Mouse (Mus musculus): ENCODE data around the gene Thsd7a.

DNA sequence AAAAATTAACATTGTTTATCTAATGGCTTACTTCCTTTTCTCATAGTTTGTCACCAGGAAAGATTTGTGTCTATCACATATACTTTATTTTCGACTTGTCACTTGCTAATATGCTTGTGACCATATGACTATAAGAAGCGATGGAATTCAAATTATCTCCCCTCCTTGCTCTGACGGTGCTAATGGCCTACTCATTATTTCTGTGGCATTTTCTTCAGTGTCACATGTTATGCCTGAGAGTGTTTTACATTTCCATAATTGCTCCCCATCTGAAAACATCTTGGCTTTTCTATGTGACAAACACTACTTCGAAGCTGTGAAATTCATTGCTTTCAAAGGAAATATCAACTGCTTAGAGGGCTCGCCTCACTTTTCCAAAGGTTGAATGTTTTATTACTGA lies 177.0 kb downstream of the Thsd7a start:
- TF ChIP-seq CTCF (IDR thresholded peaks at IDR 0.05; ENCODE audit: low read depth, low read length) (no peak), POLR2A (IDR thresholded peaks at IDR 0.05; ENCODE audit: insufficient read depth, low read length) (no peak)

Measured in ES-Bruce4 (cell line).